Comparison of ENCODE assay signal across 28 mouse cellular contexts in genomic region chr1:93918775-93919174, GRCm38 (mm10). TPM values are rescaled to one million over a fixed set of nuclear protein-coding genes. Genes with fewer than 3 reads are reported as not detected.
"Had no signal": no experiment of that assay in that cellular context is flagged by ENCODE, and none has a peak within 500 bp of the region (broad histone marks: within the 10 kb centered on the region; RNA-seq: fewer than 3 reads in every experiment).

No protein-coding gene starts in this region.

RNA-seq across cellular contexts. Expression of gene Gal3st2b, which starts 0.7 kb away (rescaled TPM):
- polyA plus RNA-seq: limb, embryonic 10.5 days; limb, embryonic 12.5 days; liver, adult 2 months; liver, embryonic 11.5 days; liver, embryonic 12.5 days; liver, embryonic 13.5 days; liver, embryonic 14.5 days; liver, embryonic 15.5 days; liver, embryonic 16.5 days; liver, postnatal 0 days; lung, adult 2 months; lung, embryonic 14.5 days; lung, embryonic 16.5 days; lung, postnatal 0 days; macrophage; midbrain, embryonic 10.5 days; midbrain, embryonic 11.5 days; midbrain, embryonic 12.5 days; midbrain, embryonic 13.5 days; midbrain, embryonic 14.5 days; midbrain, embryonic 15.5 days; midbrain, embryonic 16.5 days; myocyte; neural tube, embryonic 11.5 days; neural tube, embryonic 12.5 days had no signal

RNA-seq across cellular contexts. Expression of gene Gal3st2, which starts 57.7 kb away (rescaled TPM):
- polyA plus RNA-seq: limb, embryonic 10.5 days; limb, embryonic 13.5 days; limb, embryonic 15.5 days; liver, adult 2 months; liver, embryonic 11.5 days; liver, embryonic 12.5 days; liver, embryonic 13.5 days; liver, embryonic 14.5 days; liver, embryonic 15.5 days; liver, embryonic 16.5 days; lung, embryonic 14.5 days; midbrain, embryonic 10.5 days; midbrain, embryonic 11.5 days; midbrain, embryonic 12.5 days; midbrain, embryonic 13.5 days; midbrain, embryonic 15.5 days; midbrain, embryonic 16.5 days; midbrain, postnatal 0 days; neural tube, embryonic 11.5 days; neural tube, embryonic 12.5 days had no signal
